Mouse (Mus musculus): Measurements from ENCODE around the gene Il20. TPM values are rescaled to one million over a fixed set of nuclear protein-coding genes. Genes with fewer than 3 reads are reported as not detected.

Il20 gene
- polyA plus RNA-seq, 1 experiment from 2014 or later = not detected

DNA sequence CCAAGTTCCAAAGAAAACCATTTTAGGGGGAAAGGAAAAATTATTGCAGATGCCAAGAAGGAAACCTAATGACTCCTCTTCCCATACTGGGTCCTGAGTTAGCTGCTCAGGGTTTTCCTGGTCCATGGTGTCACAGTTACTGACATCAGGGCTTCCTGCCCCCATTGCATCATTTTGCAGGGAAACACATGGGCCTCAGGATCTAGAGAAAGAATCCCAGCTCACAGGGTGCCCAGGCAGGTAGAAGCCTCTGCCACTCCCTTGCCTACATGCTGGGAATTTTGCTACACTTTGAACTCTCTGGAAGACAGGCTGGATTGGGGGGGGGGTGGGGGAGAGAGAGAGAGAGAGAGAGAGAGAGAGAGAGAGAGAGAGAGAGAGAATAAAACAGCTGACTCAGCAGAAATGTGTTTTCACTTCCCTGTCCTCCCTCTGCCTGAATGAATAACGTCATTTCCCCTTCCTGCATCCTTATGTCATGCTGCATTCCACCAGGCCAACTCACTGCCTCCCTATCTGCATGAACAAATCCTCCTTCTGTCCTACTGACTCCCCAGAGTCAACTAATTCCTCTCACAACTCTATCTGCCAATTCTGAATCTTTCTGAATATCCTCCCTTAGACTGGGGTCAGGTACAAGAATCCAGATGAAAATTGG is 7.2 kb upstream of the Il20 start:
- DNase-seq (ENCODE audit: low spot score) (no peak), ATAC-seq (replicated peaks; ENCODE audit: low FRiP score) (no peak)
- WGBS = 50% methylated on average over 1 of the region's 1 CpGs
- Histone ChIP-seq H3K27me3 (ENCODE audit: control insufficient read depth, insufficient read depth, low read length) (no peaks in the 10 kb centered on the region), H3K27ac (ENCODE audit: low read depth, low read length) (no peak overlapping the region), H3K4me3 (ENCODE audit: low read depth, low read length) (no peak overlapping the region), H3K9me3 (ENCODE audit: control insufficient read depth, low read length) (no peaks in the 10 kb centered on the region), H3K4me1 (replicated peaks; ENCODE audit: control insufficient read depth, insufficient read depth, low read length) (no peaks in the 10 kb centered on the region), H3K9ac (ENCODE audit: low read length) (no peak overlapping the region), H3K4me2 (ENCODE audit: low read depth, low read length, severe bottlenecking) (no peak overlapping the region), H3K36me3 (ENCODE audit: control insufficient read depth, insufficient read depth, low read length) (no peaks in the 10 kb centered on the region)

DNA sequence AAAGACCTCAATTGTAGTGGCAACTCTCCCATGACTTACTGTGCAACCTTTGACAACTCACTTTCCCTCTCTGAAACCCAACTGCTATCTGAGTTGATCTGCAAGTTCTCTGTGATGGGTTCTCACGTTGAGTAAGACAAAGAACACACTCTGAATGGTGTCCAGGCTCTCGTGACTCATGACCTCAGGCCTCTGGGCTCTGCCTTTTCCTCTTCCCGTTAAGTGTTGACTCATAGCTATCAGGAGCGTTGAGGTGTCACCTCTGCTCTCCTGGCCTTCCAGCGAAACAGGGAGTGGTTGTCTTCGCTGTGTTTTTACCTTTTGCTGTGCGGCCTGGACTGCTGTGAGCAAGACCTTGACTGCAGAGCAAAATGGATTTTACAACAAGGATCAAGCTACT is 8.7 kb downstream of the Il20 start:
- WGBS = 90% methylated on average over 7 of the region's 7 CpGs
- Histone ChIP-seq H3K9ac (ENCODE audit: low read length) (no peak overlapping the region), H3K27me3 (ENCODE audit: control insufficient read depth, insufficient read depth, low read length) (no peaks in the 10 kb centered on the region), H3K9me3 (ENCODE audit: control insufficient read depth, low read length) (no peaks in the 10 kb centered on the region), H3K4me3 (ENCODE audit: low read depth, low read length) (no peak overlapping the region), H3K36me3 (ENCODE audit: control insufficient read depth, insufficient read depth, low read length) (no peaks in the 10 kb centered on the region), H3K4me1 (replicated peaks; ENCODE audit: control insufficient read depth, insufficient read depth, low read length) (no peaks in the 10 kb centered on the region), H3K27ac (ENCODE audit: low read depth, low read length) (no peak overlapping the region), H3K4me2 (ENCODE audit: low read depth, low read length, severe bottlenecking) (no peak overlapping the region)
- DNase-seq (ENCODE audit: low spot score) = no peak
- ATAC-seq (replicated peaks; ENCODE audit: low FRiP score) = no peak

DNA sequence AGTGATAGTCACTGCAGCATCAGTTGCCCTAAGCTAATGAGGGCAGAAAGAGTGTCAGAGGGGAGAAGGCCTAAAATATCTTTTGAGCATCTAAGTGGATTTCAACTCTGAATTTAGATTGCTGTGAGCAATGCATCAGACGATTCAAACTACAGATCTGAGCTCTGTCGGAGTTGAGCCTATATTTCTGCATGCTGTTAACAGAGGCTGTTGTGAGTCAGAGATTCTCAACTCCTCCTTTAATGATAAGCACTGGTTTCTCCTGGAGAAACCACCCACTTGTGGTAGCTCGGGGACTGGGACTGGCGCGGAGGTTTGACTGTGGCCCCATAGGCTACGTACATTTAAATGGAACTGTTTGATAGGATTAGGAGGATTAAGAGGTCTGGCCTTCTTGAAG is 16.8 kb downstream of the Il20 start:
- H3K27ac ChIP-seq (ENCODE audit: low read depth, low read length) = no peak overlapping the region
- no peak overlapping the region for H3K9ac ChIP-seq (ENCODE audit: low read length)
- H3K27me3 ChIP-seq (ENCODE audit: control insufficient read depth, insufficient read depth, low read length) = no peaks in the 10 kb centered on the region
- no peaks in the 10 kb centered on the region for H3K4me1 ChIP-seq (replicated peaks; ENCODE audit: control insufficient read depth, insufficient read depth, low read length)
- no peaks in the 10 kb centered on the region for H3K9me3 ChIP-seq (ENCODE audit: control insufficient read depth, low read length)
- H3K4me2 ChIP-seq (ENCODE audit: low read depth, low read length, severe bottlenecking) = no peak overlapping the region
- no peak for ATAC-seq (replicated peaks; ENCODE audit: low FRiP score)
- H3K4me3 ChIP-seq (ENCODE audit: low read depth, low read length) = no peak overlapping the region
- DNase-seq (ENCODE audit: low spot score) = no peak
- 27% methylated on average over 6 of the region's 6 CpGs for WGBS
- H3K36me3 ChIP-seq (ENCODE audit: control insufficient read depth, insufficient read depth, low read length) = no peaks in the 10 kb centered on the region

DNA sequence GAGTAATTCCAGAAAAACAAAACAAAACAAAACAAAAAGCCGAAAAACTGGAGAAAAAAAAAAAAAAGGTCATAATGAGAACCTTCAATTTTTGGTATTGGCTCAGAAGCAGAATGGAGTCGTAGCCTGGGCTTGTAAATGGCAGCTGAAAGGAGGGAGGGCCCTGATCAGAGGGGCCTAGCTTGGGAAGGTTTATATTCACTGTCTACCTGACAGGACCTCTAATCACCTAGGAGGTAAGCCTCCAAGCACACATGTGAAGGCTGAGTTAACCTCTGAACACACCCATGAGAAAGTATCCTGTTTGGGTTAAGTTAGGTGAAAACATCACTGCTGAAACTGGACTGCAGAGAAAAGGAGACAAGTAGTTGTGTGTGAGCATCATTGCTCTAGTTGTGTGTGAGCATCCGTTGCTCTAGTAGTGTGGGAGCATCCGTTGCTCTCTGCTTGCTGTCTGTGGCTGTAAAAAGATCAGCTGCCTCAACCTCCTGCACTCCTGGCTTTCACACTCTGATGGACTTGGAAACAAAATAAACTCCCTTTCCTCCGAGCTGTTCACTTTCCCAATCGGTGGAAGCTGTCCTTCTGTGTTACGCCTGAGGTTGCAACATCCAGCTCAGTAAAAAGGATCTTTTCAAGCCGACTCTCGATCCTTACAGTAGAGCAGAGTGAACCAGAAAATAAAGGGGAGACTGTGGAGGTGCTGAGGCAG is 17.8 kb downstream of the Il20 start:
- no peaks in the 10 kb centered on the region for H3K4me1 ChIP-seq (replicated peaks; ENCODE audit: control insufficient read depth, insufficient read depth, low read length)
- H3K4me2 ChIP-seq (ENCODE audit: low read depth, low read length, severe bottlenecking) = no peak overlapping the region
- H3K9me3 ChIP-seq (ENCODE audit: control insufficient read depth, low read length) = no peaks in the 10 kb centered on the region
- no peaks in the 10 kb centered on the region for H3K27me3 ChIP-seq (ENCODE audit: control insufficient read depth, insufficient read depth, low read length)
- no peak overlapping the region for H3K27ac ChIP-seq (ENCODE audit: low read depth, low read length)
- H3K9ac ChIP-seq (ENCODE audit: low read length) = no peak overlapping the region
- H3K36me3 ChIP-seq (ENCODE audit: control insufficient read depth, insufficient read depth, low read length) = no peaks in the 10 kb centered on the region
- no peak overlapping the region for H3K4me3 ChIP-seq (ENCODE audit: low read depth, low read length)
- DNase-seq (ENCODE audit: low spot score) (no peak), ATAC-seq (replicated peaks; ENCODE audit: low FRiP score) (no peak)
- 71% methylated on average over 9 of the region's 9 CpGs for WGBS

DNA sequence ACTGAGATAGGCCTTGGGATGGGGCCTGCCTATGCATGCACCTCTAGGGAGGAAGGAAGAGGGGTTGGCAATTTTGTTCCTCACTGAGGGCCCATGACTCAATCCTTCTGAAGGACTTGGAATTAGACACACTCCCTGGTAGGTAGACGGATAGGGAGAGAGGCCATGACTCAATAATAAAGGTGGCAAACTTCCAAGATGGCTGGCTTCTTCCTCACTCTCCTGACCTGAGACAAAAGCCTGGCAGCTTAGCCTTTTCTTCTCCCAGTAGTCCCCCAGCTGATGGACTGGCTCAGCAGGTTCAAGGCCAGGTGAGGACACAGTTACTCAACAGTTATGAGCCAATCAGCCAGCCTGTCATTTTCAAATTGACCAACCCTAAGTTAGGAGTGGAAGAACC is 18.8 kb downstream of the Il20 start:
- ATAC-seq (replicated peaks; ENCODE audit: low FRiP score) = no peak
- no peak overlapping the region for H3K9ac ChIP-seq (ENCODE audit: low read length)
- 88% methylated on average over 1 of the region's 1 CpGs for WGBS
- no peak for DNase-seq (ENCODE audit: low spot score)
- H3K9me3 ChIP-seq (ENCODE audit: control insufficient read depth, low read length) = no peaks in the 10 kb centered on the region
- no peaks in the 10 kb centered on the region for H3K36me3 ChIP-seq (ENCODE audit: control insufficient read depth, insufficient read depth, low read length)
- no peak overlapping the region for H3K4me3 ChIP-seq (ENCODE audit: low read depth, low read length)
- H3K4me2 ChIP-seq (ENCODE audit: low read depth, low read length, severe bottlenecking) = no peak overlapping the region
- no peak overlapping the region for H3K27ac ChIP-seq (ENCODE audit: low read depth, low read length)
- H3K4me1 ChIP-seq (replicated peaks; ENCODE audit: control insufficient read depth, insufficient read depth, low read length) = no peaks in the 10 kb centered on the region
- no peaks in the 10 kb centered on the region for H3K27me3 ChIP-seq (ENCODE audit: control insufficient read depth, insufficient read depth, low read length)

DNA sequence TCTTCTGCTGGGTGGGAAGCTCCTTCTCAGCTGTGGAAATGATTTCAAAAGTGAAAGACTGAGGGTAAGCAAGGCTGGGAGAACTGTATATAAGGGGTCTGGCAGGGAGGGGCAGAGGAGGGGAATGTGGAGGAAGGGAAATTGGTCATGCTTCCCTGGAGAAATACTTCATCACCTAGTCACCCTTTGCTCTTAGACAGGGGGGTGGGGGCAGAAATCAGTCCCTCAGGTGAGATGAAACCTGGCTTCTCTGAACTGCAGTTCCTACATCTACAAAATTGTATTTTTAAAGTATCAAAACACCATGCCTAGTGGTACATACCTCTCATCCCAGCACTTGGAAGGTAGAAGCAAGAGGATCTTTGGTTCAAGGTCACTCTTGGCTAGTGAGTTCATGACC is 23.9 kb downstream of the Il20 start, which contains the start of gene Il24:
Il24 (minus strand) TSS at position 101 of the 400 bp plus-strand sequence.
- Histone ChIP-seq H3K36me3 (ENCODE audit: control insufficient read depth, insufficient read depth, low read length) (no peaks in the 10 kb centered on the region), H3K9me3 (ENCODE audit: control insufficient read depth, low read length) (no peaks in the 10 kb centered on the region), H3K4me3 (ENCODE audit: low read depth, low read length) (no peak within 1 kb of the TSS), H3K27me3 (ENCODE audit: control insufficient read depth, insufficient read depth, low read length) (no peaks in the 10 kb centered on the region), H3K4me1 (replicated peaks; ENCODE audit: control insufficient read depth, insufficient read depth, low read length) (no peaks in the 10 kb centered on the region), H3K4me2 (ENCODE audit: low read depth, low read length, severe bottlenecking) (no peak within 1 kb of the TSS), H3K27ac (ENCODE audit: low read depth, low read length) (no peak within 1 kb of the TSS), H3K9ac (ENCODE audit: low read length) (no peak within 1 kb of the TSS)
- ATAC-seq (replicated peaks; ENCODE audit: low FRiP score) (no peak), DNase-seq (ENCODE audit: low spot score) (no peak)

DNA sequence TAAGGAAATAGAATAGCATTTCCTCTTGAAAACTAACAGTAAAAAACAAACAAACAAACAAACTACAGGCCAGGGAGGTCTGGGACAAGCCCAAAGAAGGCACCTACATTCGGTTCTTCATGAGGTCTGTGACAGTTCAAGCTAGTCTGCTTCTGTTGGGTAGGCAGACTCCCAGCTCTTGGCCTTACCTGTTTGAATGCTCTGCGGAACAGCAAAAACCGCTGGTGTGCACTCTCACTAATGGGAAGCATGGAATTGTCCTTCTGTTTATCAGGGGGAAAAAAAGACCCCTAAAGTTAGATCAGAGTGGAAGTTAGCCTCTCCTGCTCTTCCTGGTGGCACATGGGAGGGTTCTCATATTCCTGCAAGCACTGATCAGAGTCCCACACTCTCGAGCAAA is 28.1 kb downstream of the Il20 start:
- no peaks in the 10 kb centered on the region for H3K9me3 ChIP-seq (ENCODE audit: control insufficient read depth, low read length)
- H3K36me3 ChIP-seq (ENCODE audit: control insufficient read depth, insufficient read depth, low read length) = no peaks in the 10 kb centered on the region
- ATAC-seq (replicated peaks; ENCODE audit: low FRiP score) = no peak
- no peak overlapping the region for H3K4me3 ChIP-seq (ENCODE audit: low read depth, low read length)
- no peak overlapping the region for H3K27ac ChIP-seq (ENCODE audit: low read depth, low read length)
- peaks cover 3% of the 10 kb centered on the region; the same call in 1 of the 2 replicates for H3K4me1 ChIP-seq (replicated peaks; ENCODE audit: control insufficient read depth, insufficient read depth, low read length)
- WGBS = 83% methylated on average over 4 of the region's 4 CpGs
- H3K27me3 ChIP-seq (ENCODE audit: control insufficient read depth, insufficient read depth, low read length) = peaks cover 4% of the 10 kb centered on the region; the same call in 1 of the 2 replicates
- no peak overlapping the region for H3K4me2 ChIP-seq (ENCODE audit: low read depth, low read length, severe bottlenecking)
- no peak overlapping the region for H3K9ac ChIP-seq (ENCODE audit: low read length)
- no peak for DNase-seq (ENCODE audit: low spot score)

DNA sequence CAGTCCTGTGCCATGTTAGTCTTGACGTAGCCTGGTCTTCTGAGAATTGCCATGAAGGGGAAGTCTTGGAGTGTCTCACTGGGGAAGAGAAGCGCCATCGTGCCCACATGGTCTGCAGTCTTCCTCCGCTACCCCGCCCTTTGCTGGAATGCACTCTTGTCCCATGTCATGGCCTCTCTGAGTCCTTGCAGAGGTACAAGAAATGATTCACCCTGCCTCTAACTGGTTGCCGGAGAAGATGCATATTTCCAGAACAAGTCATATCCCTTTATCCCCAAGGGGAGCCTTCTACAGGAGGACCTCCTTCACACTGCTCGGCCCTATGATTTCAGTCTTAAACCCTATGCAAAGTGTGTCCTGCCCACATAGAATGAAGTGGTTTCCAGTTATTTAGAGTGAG is 31.3 kb downstream of the Il20 start:
- H3K4me2 ChIP-seq (ENCODE audit: low read depth, low read length, severe bottlenecking) = no peak overlapping the region
- no peaks in the 10 kb centered on the region for H3K9me3 ChIP-seq (ENCODE audit: control insufficient read depth, low read length)
- H3K27me3 ChIP-seq (ENCODE audit: control insufficient read depth, insufficient read depth, low read length) = peaks cover 12% of the 10 kb centered on the region
- WGBS = 96% methylated on average over 7 of the region's 7 CpGs
- no peak overlapping the region for H3K4me3 ChIP-seq (ENCODE audit: low read depth, low read length)
- peaks cover 5% of the 10 kb centered on the region; the same call in 1 of the 2 replicates for H3K4me1 ChIP-seq (replicated peaks; ENCODE audit: control insufficient read depth, insufficient read depth, low read length)
- H3K27ac ChIP-seq (ENCODE audit: low read depth, low read length) = no peak overlapping the region
- DNase-seq (ENCODE audit: low spot score) (no peak), ATAC-seq (replicated peaks; ENCODE audit: low FRiP score) (no peak)
- no peaks in the 10 kb centered on the region for H3K36me3 ChIP-seq (ENCODE audit: control insufficient read depth, insufficient read depth, low read length)
- H3K9ac ChIP-seq (ENCODE audit: low read length) = no peak overlapping the region
